Mouse (Mus musculus): ENCODE measurements at regions not wholly inside any gene's neighbourhood (a gene's known extent, or its start where the extent isn't known, plus 50 kb on each side); places are given as distances from the start of the nearest gene placed in this dataset.

DNA sequence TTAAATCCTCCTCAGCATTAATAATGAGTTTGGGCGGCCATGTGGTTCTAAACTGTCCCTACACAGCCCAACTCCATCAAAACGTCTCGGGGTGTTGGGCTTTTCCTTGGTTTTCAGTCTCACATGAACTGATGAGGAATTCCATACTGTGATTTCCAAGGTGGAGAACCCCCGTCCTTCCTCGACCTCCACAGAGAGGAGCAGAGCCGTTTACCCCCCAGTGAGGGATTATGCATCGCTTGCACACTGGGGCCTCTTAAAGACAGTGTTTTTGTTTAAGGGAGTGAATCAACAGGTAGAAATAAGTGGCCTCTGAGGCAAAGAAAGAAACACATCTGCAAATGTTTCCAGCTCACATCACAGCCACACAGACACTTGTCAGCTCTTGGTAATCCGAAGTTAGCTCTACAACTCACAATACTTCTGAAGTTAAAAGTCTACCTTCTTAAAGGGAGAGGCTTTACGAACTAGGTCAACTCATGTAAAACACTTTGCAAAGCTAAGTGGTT is 82.0 kb upstream of the Pitrm1 start:
- TF ChIP-seq CTCF (IDR thresholded peaks at IDR 0.05; ENCODE audit: low read depth) (no peak), EP300 (IDR thresholded peaks at IDR 0.05; ENCODE audit: low read depth) (no peak)
